Mouse (Mus musculus) C2C12 (cell line): Measurements from ENCODE around the gene Ptprt.
"Not testable (repeated sequence)": the region's sequence is repeated elsewhere in the genome, so short reads cannot be mapped to it uniquely, and the experiment has no call there.

Experiments used
- CEBPB ChIP-seq: IDR thresholded peaks from one replicate; pipeline ENCODE4 v1.6.1; 2011; ENCODE audit warnings: low read depth, mild to moderate bottlenecking, control low read depth, moderate library complexity
- CTCF ChIP-seq: IDR thresholded peaks from one replicate; pipeline ENCODE4 v1.5.1; 2011; ENCODE audit not compliant: control insufficient read depth, insufficient read depth, insufficient read length
- FOSL1 ChIP-seq: IDR thresholded peaks from one replicate; pipeline ENCODE4 v1.8.0; 2011; ENCODE audit warnings: mild to moderate bottlenecking, low read length; ENCODE audit not compliant: poor library complexity, insufficient read depth, severe bottlenecking
- MAX ChIP-seq: IDR thresholded peaks from one replicate; pipeline ENCODE4 v1.6.1; 2011; ENCODE audit warnings: mild to moderate bottlenecking, control low read depth

DNA sequence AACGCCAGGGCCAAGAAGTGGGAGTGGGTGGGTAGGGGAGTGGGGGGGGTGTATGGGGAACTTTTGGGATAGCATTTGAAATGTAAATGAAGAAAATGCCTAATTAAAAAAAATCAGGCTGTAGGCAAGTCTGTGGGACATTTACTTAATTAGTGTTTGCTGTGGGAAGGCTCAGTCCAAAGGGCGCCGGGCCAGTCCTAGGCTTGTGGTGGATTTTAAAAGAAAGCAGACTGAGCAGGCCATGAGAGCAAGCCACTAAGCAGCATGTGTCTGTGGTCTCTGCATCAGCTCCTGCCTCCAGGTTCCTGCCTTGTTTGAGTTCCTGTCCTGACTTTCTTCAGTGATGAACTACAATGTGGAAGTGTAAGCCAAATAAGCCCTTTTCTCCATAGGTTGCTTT is 524.8 kb downstream of the Ptprt start:
- TF ChIP-seq CTCF, CEBPB, FOSL1, MAX: not testable (repeated sequence)
